Comparison of ENCODE assay signal across 21 mouse cellular contexts in the genomic region with DNA sequence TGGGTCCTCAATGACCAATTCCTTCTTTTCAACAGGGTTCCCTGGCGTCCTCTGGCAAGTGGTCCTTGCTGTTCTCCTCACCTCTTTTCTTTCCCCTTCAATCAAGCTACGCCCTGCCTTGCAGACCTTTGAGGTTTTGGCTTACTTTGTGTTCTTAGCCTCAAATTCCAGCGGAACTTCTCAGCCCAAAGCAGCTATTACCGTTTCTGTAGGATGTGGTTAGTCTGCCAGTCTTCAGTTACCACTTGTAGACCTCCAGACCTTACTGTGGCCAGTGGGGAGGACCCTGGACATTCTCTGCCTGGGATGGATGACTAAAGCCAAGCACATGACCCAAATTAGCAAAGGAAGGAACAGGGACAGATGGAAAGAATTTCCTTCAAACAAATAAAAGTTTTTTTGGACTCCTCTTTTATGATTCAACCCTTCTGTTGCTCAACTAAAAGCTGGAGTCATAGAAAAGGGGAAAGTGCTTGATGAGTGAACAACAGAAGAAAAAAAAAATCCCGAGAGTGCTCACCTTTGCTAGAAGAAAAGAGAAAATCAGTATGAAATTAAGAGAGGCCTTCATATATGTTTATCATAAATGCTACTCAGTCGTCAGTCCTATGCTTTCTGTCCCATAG.
DNase-seq lines count a peak whose midpoint lies in the region; ATAC-seq and TF ChIP-seq lines count a peak whose summit lies in the region.
"Had no signal": no experiment of that assay in that cellular context is flagged by ENCODE, and none has a peak within 500 bp of the region (broad histone marks: within the 10 kb centered on the region; RNA-seq: fewer than 3 reads in every experiment).

No protein-coding gene starts in this region.

- H3K9me3 ChIP-seq in embryonic facial prominence, embryonic 15.5 days (replicated peaks), result no peaks in the 10 kb centered on the region
- H3K9me3 ChIP-seq in kidney, embryonic 15.5 days (replicated peaks), result no peaks in the 10 kb centered on the region
- H3K9me3 ChIP-seq: heart, embryonic 12.5 days; hindbrain, embryonic 12.5 days had no signal

- no peak for TF ChIP-seq POLR2A in myocyte (IDR thresholded peaks at IDR 0.05; ENCODE audit: insufficient read length, low read depth)

- no peak overlapping the region for H3K4me2 ChIP-seq in embryonic facial prominence, embryonic 15.5 days (replicated peaks)
- H3K4me2 ChIP-seq in myocyte (ENCODE audit: low read depth), result peak overlapping the region; percentile 43
- no peak overlapping the region for H3K4me2 ChIP-seq in kidney, embryonic 15.5 days
- H3K4me2 ChIP-seq: heart, embryonic 12.5 days; hindbrain, embryonic 12.5 days had no signal

- WGBS in embryonic facial prominence, embryonic 15.5 days, result 50% methylated on average over 6 of the region's 6 CpGs
- WGBS in kidney, embryonic 15.5 days, result 72% methylated on average over 6 of the region's 6 CpGs

- no peak overlapping the region for H3ac ChIP-seq in C2C12 (ENCODE audit: control insufficient read depth, insufficient read length, low read depth)
- no peak overlapping the region for H3ac ChIP-seq in myocyte (ENCODE audit: control insufficient read depth, insufficient read length)

- DNase-seq in gastrocnemius, adult 2 months, result no peak
- no peak for DNase-seq in gastrocnemius, postnatal 4 days (ENCODE audit: low spot score in 2 of 2)
- no peak for DNase-seq in left cerebral cortex, postnatal 10 days (ENCODE audit: extremely low spot score in 1 of 2, low spot score in 2 of 2)
- no peak for DNase-seq in embryo, embryonic 10.5 days (ENCODE audit: low spot score)
- DNase-seq: adrenal gland, adult 8-10 months; B cell, adult 2 months; cerebellum, adult 11-12 months; cerebellum, adult 9-10 months; cerebellum, postnatal 25 days; gastrocnemius, postnatal 10 days; kidney, adult 8-10 months had no signal

- H3K27me3 ChIP-seq in C2C12 (ENCODE audit: control insufficient read depth, insufficient read depth, insufficient read length) (no peaks in the 10 kb centered on the region), myocyte (ENCODE audit: control insufficient read depth, insufficient read depth, insufficient read length) (no peaks in the 10 kb centered on the region)
- no peaks in the 10 kb centered on the region for H3K27me3 ChIP-seq in embryonic facial prominence, embryonic 15.5 days
- no peaks in the 10 kb centered on the region for H3K27me3 ChIP-seq in kidney, embryonic 15.5 days
- H3K27me3 ChIP-seq: heart, embryonic 12.5 days; hindbrain, embryonic 12.5 days had no signal

- TF ChIP-seq CTCF in gastrocnemius, adult 2 months (IDR thresholded peaks at IDR 0.05), result no peak
- TF ChIP-seq CTCF in C2C12 (IDR thresholded peaks at IDR 0.05; ENCODE audit: control insufficient read depth, insufficient read depth, insufficient read length), result no peak

- no peaks in the 10 kb centered on the region for H3K4me1 ChIP-seq in embryonic facial prominence, embryonic 15.5 days
- no peaks in the 10 kb centered on the region for H3K4me1 ChIP-seq in kidney, embryonic 15.5 days
- H3K4me1 ChIP-seq: heart, embryonic 12.5 days; hindbrain, embryonic 12.5 days had no signal

- no peaks in the 10 kb centered on the region for H3K79me3 ChIP-seq in C2C12 (ENCODE audit: low read depth)

- no peak overlapping the region for H3K4me3 ChIP-seq in gastrocnemius, adult 2 months
- H3K4me3 ChIP-seq in C2C12 (ENCODE audit: insufficient read depth, poor library complexity, severe bottlenecking), result no peak overlapping the region
- no peak overlapping the region for H3K4me3 ChIP-seq in embryonic facial prominence, embryonic 15.5 days (replicated peaks)
- no peak overlapping the region for H3K4me3 ChIP-seq in myocyte
- H3K4me3 ChIP-seq in kidney, embryonic 15.5 days (replicated peaks), result no peak overlapping the region
- H3K4me3 ChIP-seq: heart, embryonic 12.5 days; hindbrain, embryonic 12.5 days had no signal

- H3K36me3 ChIP-seq in C2C12 (ENCODE audit: control insufficient read depth, insufficient read depth) (no peaks in the 10 kb centered on the region), myocyte (ENCODE audit: control insufficient read depth, insufficient read depth) (no peaks in the 10 kb centered on the region)
- H3K36me3 ChIP-seq in embryonic facial prominence, embryonic 15.5 days, result no peaks in the 10 kb centered on the region
- H3K36me3 ChIP-seq in kidney, embryonic 15.5 days, result no peaks in the 10 kb centered on the region
- H3K36me3 ChIP-seq: heart, embryonic 12.5 days; hindbrain, embryonic 12.5 days had no signal

- intact Hi-C loops in gastrocnemius, adult 2 months (cut with DNase I), result no loop called here
- intact Hi-C loops in left cerebral cortex, postnatal 10 days (cut with DNase I), result no loop called here

- no peaks in the 10 kb centered on the region for H3K79me2 ChIP-seq in C2C12 (ENCODE audit: control insufficient read depth, insufficient read depth)
- no peaks in the 10 kb centered on the region for H3K79me2 ChIP-seq in myocyte (ENCODE audit: control insufficient read depth, insufficient read depth)

- no peak overlapping the region for H3K9ac ChIP-seq in embryonic facial prominence, embryonic 15.5 days
- H3K9ac ChIP-seq in kidney, embryonic 15.5 days, result no peak overlapping the region
- H3K9ac ChIP-seq: heart, embryonic 12.5 days; hindbrain, embryonic 12.5 days had no signal

- H3K27ac ChIP-seq in gastrocnemius, adult 2 months, result peak overlapping the region; percentile 2; the same call in 1 of the 2 replicates
- no peak overlapping the region for H3K27ac ChIP-seq in embryonic facial prominence, embryonic 15.5 days (replicated peaks)
- H3K27ac ChIP-seq in kidney, embryonic 15.5 days, result no peak overlapping the region
- H3K27ac ChIP-seq: hindbrain, embryonic 12.5 days had no signal

- ATAC-seq in embryonic facial prominence, embryonic 15.5 days (ENCODE audit: insufficient number of reproducible peaks, low FRiP score, low TSS enrichment, low read depth), result peak; percentile 19; the same call in 1 of the 2 replicates
- no peak for ATAC-seq in kidney, embryonic 15.5 days (replicated peaks; ENCODE audit: low FRiP score)
- ATAC-seq: forebrain, embryonic 14.5 days; hindbrain, embryonic 16.5 days; inflammation-experienced regulatory T-cells, adult 6 months; intestine, postnatal 0 days had no signal

TF ChIP-seq in C2C12, 6 proteins besides CTCF, POLR2A, EP300 and RAD21:
- TF ChIP-seq MYOD1 (IDR thresholded peaks at IDR 0.05; ENCODE audit: control insufficient read depth, insufficient read length, low read depth), result no peak
- TF ChIP-seq CEBPB (IDR thresholded peaks at IDR 0.05; ENCODE audit: low read depth), result peak; percentile 96
- no peak for TF ChIP-seq MYOG (IDR thresholded peaks at IDR 0.05; ENCODE audit: control insufficient read depth, extremely low read depth, insufficient read length)
- TF ChIP-seq MAX (IDR thresholded peaks at IDR 0.05), result no peak
- TF ChIP-seq USF1 (IDR thresholded peaks at IDR 0.05; ENCODE audit: low read depth), result peak; percentile 77
- peak; percentile 29 for TF ChIP-seq FOSL1 (IDR thresholded peaks at IDR 0.05; ENCODE audit: insufficient read depth, low read length, poor library complexity, severe bottlenecking)

TF ChIP-seq in myocyte, 11 proteins besides CTCF, POLR2A, EP300 and RAD21:
- TF ChIP-seq MYOD1 (IDR thresholded peaks at IDR 0.05; ENCODE audit: control insufficient read depth in 1 of 3, insufficient read length in 2 of 3, low read depth in 2 of 3) (no peak), CEBPB (IDR thresholded peaks at IDR 0.05; ENCODE audit: insufficient read depth, poor library complexity, severe bottlenecking) (peak; percentile 85; the same call in 1 of the 2 replicates), USF1 (IDR thresholded peaks at IDR 0.05; ENCODE audit: low read depth) (peak; percentile 79), REST (IDR thresholded peaks at IDR 0.05; ENCODE audit: insufficient read depth, insufficient read length) (no peak), E2F4 (IDR thresholded peaks at IDR 0.05; ENCODE audit: insufficient read depth) (no peak), TCF3 (IDR thresholded peaks at IDR 0.05; ENCODE audit: insufficient read length, low read depth) (no peak), TCF12 (IDR thresholded peaks at IDR 0.05; ENCODE audit: insufficient read depth, poor library complexity, severe bottlenecking) (no peak), POLR2AphosphoS2 (IDR thresholded peaks at IDR 0.05; ENCODE audit: insufficient read length, low read depth) (no peak)
